Mouse (Mus musculus): ENCODE measurements around the gene Nr1i3. TPM values are rescaled to one million over a fixed set of nuclear protein-coding genes. Genes with fewer than 3 reads are reported as not detected.

Gene Nr1i3
- polyA plus RNA-seq, 1 experiment from 2014 or later = 0.38 TPM

- Histone ChIP-seq H3K4me1 (ENCODE audit: control insufficient read depth, insufficient read depth, low read length) (no peaks in the 10 kb centered on the region), H3K4me3 (ENCODE audit: low read depth, low read length) (no peak overlapping the region), H3K4me2 (ENCODE audit: low read length) (no peak overlapping the region), H3K9me3 (replicated peaks; ENCODE audit: control insufficient read depth, low read length, poor library complexity, severe bottlenecking) (no peaks in the 10 kb centered on the region), H3K9ac (ENCODE audit: low read depth, low read length) (no peak overlapping the region), H3K27me3 (ENCODE audit: control insufficient read depth, insufficient read depth, low read depth, low read length) (no peaks in the 10 kb centered on the region), H3K27ac (ENCODE audit: low read length) (no peak overlapping the region), H3K36me3 (ENCODE audit: control insufficient read depth, insufficient read depth, low read length) (no peaks in the 10 kb centered on the region)
- 77% methylated on average over 3 of the region's 3 CpGs for WGBS
- no peak for ATAC-seq
Observed at GRCm38 (mm10) chr1:171183620-171184019, 30.1 kb upstream of the Nr1i3 start.

GRCm38 (mm10) chr1:171184314-171184713 lies 29.5 kb upstream of the Nr1i3 start:
- 89% methylated on average over 7 of the region's 7 CpGs for WGBS
- no peak for ATAC-seq
- H3K9me3 ChIP-seq (replicated peaks; ENCODE audit: control insufficient read depth, low read length, poor library complexity, severe bottlenecking) = no peaks in the 10 kb centered on the region

GRCm38 (mm10) chr1:171185655-171186054 lies 28.1 kb upstream of the Nr1i3 start:
- no peak for ATAC-seq
- Histone ChIP-seq H3K27me3 (ENCODE audit: control insufficient read depth, insufficient read depth, low read depth, low read length) (no peaks in the 10 kb centered on the region), H3K36me3 (ENCODE audit: control insufficient read depth, insufficient read depth, low read length) (no peaks in the 10 kb centered on the region), H3K4me2 (ENCODE audit: low read length) (no peak overlapping the region), H3K27ac (ENCODE audit: low read length) (no peak overlapping the region), H3K4me1 (ENCODE audit: control insufficient read depth, insufficient read depth, low read length) (peaks cover 5% of the 10 kb centered on the region), H3K9ac (ENCODE audit: low read depth, low read length) (no peak overlapping the region), H3K4me3 (ENCODE audit: low read depth, low read length) (no peak overlapping the region), H3K9me3 (replicated peaks; ENCODE audit: control insufficient read depth, low read length, poor library complexity, severe bottlenecking) (no peaks in the 10 kb centered on the region)
- WGBS = 82% methylated on average over 8 of the region's 8 CpGs

More at GRCm38 (mm10) chr1:171184314-171184713, 29.5 kb upstream of the Nr1i3 start:
- Histone ChIP-seq H3K36me3 (ENCODE audit: control insufficient read depth, insufficient read depth, low read length) (no peaks in the 10 kb centered on the region), H3K4me2 (ENCODE audit: low read length) (no peak overlapping the region), H3K4me3 (ENCODE audit: low read depth, low read length) (no peak overlapping the region), H3K9ac (ENCODE audit: low read depth, low read length) (no peak overlapping the region), H3K27ac (ENCODE audit: low read length) (no peak overlapping the region), H3K4me1 (ENCODE audit: control insufficient read depth, insufficient read depth, low read length) (peaks cover 2% of the 10 kb centered on the region), H3K27me3 (ENCODE audit: control insufficient read depth, insufficient read depth, low read depth, low read length) (no peaks in the 10 kb centered on the region)

GRCm38 (mm10) chr1:171187851-171188700 lies 25.7 kb upstream of the Nr1i3 start:
- Histone ChIP-seq H3K4me1 (ENCODE audit: control insufficient read depth, insufficient read depth, low read length) (peaks cover 10% of the 10 kb centered on the region), H3K27ac (ENCODE audit: low read length) (no peak overlapping the region), H3K27me3 (ENCODE audit: control insufficient read depth, insufficient read depth, low read depth, low read length) (no peaks in the 10 kb centered on the region), H3K36me3 (ENCODE audit: control insufficient read depth, insufficient read depth, low read length) (no peaks in the 10 kb centered on the region), H3K4me3 (ENCODE audit: low read depth, low read length) (no peak overlapping the region), H3K9me3 (replicated peaks; ENCODE audit: control insufficient read depth, low read length, poor library complexity, severe bottlenecking) (no peaks in the 10 kb centered on the region), H3K9ac (ENCODE audit: low read depth, low read length) (no peak overlapping the region), H3K4me2 (ENCODE audit: low read length) (0 out of 2 replicates have a peak overlapping the region, but pooled peaks have one; percentile 4)
- ATAC-seq = no peak; the same call in 1 of the 2 replicates
- WGBS = 19% methylated on average over 13 of the region's 13 CpGs

GRCm38 (mm10) chr1:171189046-171189445 lies 24.7 kb upstream of the Nr1i3 start:
- Histone ChIP-seq H3K27me3 (ENCODE audit: control insufficient read depth, insufficient read depth, low read depth, low read length) (no peaks in the 10 kb centered on the region; the same call in 1 of the 2 replicates), H3K4me3 (ENCODE audit: low read depth, low read length) (no peak overlapping the region), H3K4me2 (ENCODE audit: low read length) (no peak overlapping the region), H3K9ac (ENCODE audit: low read depth, low read length) (no peak overlapping the region), H3K36me3 (ENCODE audit: control insufficient read depth, insufficient read depth, low read length) (no peaks in the 10 kb centered on the region), H3K27ac (ENCODE audit: low read length) (no peak overlapping the region), H3K4me1 (ENCODE audit: control insufficient read depth, insufficient read depth, low read length) (peaks cover 19% of the 10 kb centered on the region), H3K9me3 (replicated peaks; ENCODE audit: control insufficient read depth, low read length, poor library complexity, severe bottlenecking) (no peaks in the 10 kb centered on the region)
- WGBS = 10% methylated on average over 8 of the region's 8 CpGs
- ATAC-seq = no peak

GRCm38 (mm10) chr1:171189476-171190114 lies 24.2 kb upstream of the Nr1i3 start:
- Histone ChIP-seq H3K9ac (ENCODE audit: low read depth, low read length) (no peak overlapping the region), H3K27me3 (ENCODE audit: control insufficient read depth, insufficient read depth, low read depth, low read length) (peaks cover 4% of the 10 kb centered on the region), H3K9me3 (replicated peaks; ENCODE audit: control insufficient read depth, low read length, poor library complexity, severe bottlenecking) (no peaks in the 10 kb centered on the region), H3K36me3 (ENCODE audit: control insufficient read depth, insufficient read depth, low read length) (no peaks in the 10 kb centered on the region), H3K4me3 (ENCODE audit: low read depth, low read length) (no peak overlapping the region), H3K27ac (ENCODE audit: low read length) (no peak overlapping the region), H3K4me2 (ENCODE audit: low read length) (no peak overlapping the region), H3K4me1 (ENCODE audit: control insufficient read depth, insufficient read depth, low read length) (peaks cover 21% of the 10 kb centered on the region)
- 19% methylated on average over 14 of the region's 14 CpGs for WGBS
- no peak for ATAC-seq

GRCm38 (mm10) chr1:171190832-171191231 lies 22.9 kb upstream of the Nr1i3 start:
- Histone ChIP-seq H3K27me3 (ENCODE audit: control insufficient read depth, insufficient read depth, low read depth, low read length) (peaks cover 4% of the 10 kb centered on the region), H3K27ac (ENCODE audit: low read length) (no peak overlapping the region), H3K4me3 (ENCODE audit: low read depth, low read length) (no peak overlapping the region), H3K36me3 (ENCODE audit: control insufficient read depth, insufficient read depth, low read length) (no peaks in the 10 kb centered on the region), H3K4me1 (ENCODE audit: control insufficient read depth, insufficient read depth, low read length) (peaks cover 21% of the 10 kb centered on the region), H3K9ac (ENCODE audit: low read depth, low read length) (no peak overlapping the region), H3K4me2 (ENCODE audit: low read length) (no peak overlapping the region), H3K9me3 (replicated peaks; ENCODE audit: control insufficient read depth, low read length, poor library complexity, severe bottlenecking) (no peaks in the 10 kb centered on the region)
- no peak for ATAC-seq
- 95% methylated on average over 9 of the region's 9 CpGs for WGBS

GRCm38 (mm10) chr1:171192283-171192682 lies 21.5 kb upstream of the Nr1i3 start:
- Histone ChIP-seq H3K9ac (ENCODE audit: low read depth, low read length) (no peak overlapping the region), H3K4me3 (ENCODE audit: low read depth, low read length) (no peak overlapping the region), H3K27me3 (ENCODE audit: control insufficient read depth, insufficient read depth, low read depth, low read length) (peaks cover 4% of the 10 kb centered on the region), H3K4me1 (ENCODE audit: control insufficient read depth, insufficient read depth, low read length) (peaks cover 24% of the 10 kb centered on the region), H3K9me3 (replicated peaks; ENCODE audit: control insufficient read depth, low read length, poor library complexity, severe bottlenecking) (no peaks in the 10 kb centered on the region), H3K27ac (ENCODE audit: low read length) (no peak overlapping the region), H3K4me2 (ENCODE audit: low read length) (no peak overlapping the region), H3K36me3 (ENCODE audit: control insufficient read depth, insufficient read depth, low read length) (no peaks in the 10 kb centered on the region)
- no peak for ATAC-seq
- WGBS = 39% methylated on average over 10 of the region's 10 CpGs

All from midbrain, embryonic 16.5 days (tissue).